Mouse (Mus musculus): Measurements from ENCODE around the gene Plekha5. TPM values are rescaled to one million over a fixed set of nuclear protein-coding genes. Genes with fewer than 3 reads are reported as not detected.

The Plekha5 gene
- polyA plus RNA-seq, 1 experiment from 2014 or later, result 28.6 TPM

- ATAC-seq (replicated peaks; ENCODE audit: low FRiP score) (no peak), DNase-seq (ENCODE audit: low spot score) (no peak)
- Histone ChIP-seq H3K4me1 (replicated peaks; ENCODE audit: control insufficient read depth, insufficient read depth, low read length) (no peaks in the 10 kb centered on the region), H3K36me3 (ENCODE audit: control insufficient read depth, insufficient read depth, low read length) (peaks cover 4% of the 10 kb centered on the region; the same call in 1 of the 2 replicates), H3K9me3 (ENCODE audit: control insufficient read depth, low read length) (no peaks in the 10 kb centered on the region), H3K4me2 (no peak overlapping the region), H3K27ac (ENCODE audit: low read depth, low read length) (no peak overlapping the region), H3K4me3 (ENCODE audit: low read depth, low read length) (no peak overlapping the region), H3K9ac (ENCODE audit: low read depth, low read length) (no peak overlapping the region), H3K27me3 (replicated peaks; ENCODE audit: control insufficient read depth, insufficient read depth, low read length) (no peaks in the 10 kb centered on the region)
- 95% methylated on average over 3 of the region's 3 CpGs for WGBS
Measured at GRCm38 (mm10) chr6:140541919-140542318, 118.1 kb downstream of the Plekha5 start.

GRCm38 (mm10) chr6:140543005-140543794 is 119.3 kb downstream of the Plekha5 start:
- WGBS, result 83% methylated on average over 11 of the region's 11 CpGs
- ATAC-seq (replicated peaks; ENCODE audit: low FRiP score) (no peak), DNase-seq (ENCODE audit: low spot score) (no peak)
- H3K9ac ChIP-seq (ENCODE audit: low read depth, low read length), result no peak overlapping the region
- H3K27ac ChIP-seq (ENCODE audit: low read depth, low read length), result no peak overlapping the region
- H3K4me2 ChIP-seq, result no peak overlapping the region
- peaks cover 4% of the 10 kb centered on the region; the same call in 1 of the 2 replicates for H3K36me3 ChIP-seq (ENCODE audit: control insufficient read depth, insufficient read depth, low read length)
- H3K4me3 ChIP-seq (ENCODE audit: low read depth, low read length), result no peak overlapping the region
- no peaks in the 10 kb centered on the region for H3K9me3 ChIP-seq (ENCODE audit: control insufficient read depth, low read length)
- peaks cover 6% of the 10 kb centered on the region for H3K4me1 ChIP-seq (replicated peaks; ENCODE audit: control insufficient read depth, insufficient read depth, low read length)
- H3K27me3 ChIP-seq (replicated peaks; ENCODE audit: control insufficient read depth, insufficient read depth, low read length), result no peaks in the 10 kb centered on the region

GRCm38 (mm10) chr6:140546095-140546494 is 122.2 kb downstream of the Plekha5 start:
- Histone ChIP-seq H3K9ac (ENCODE audit: low read depth, low read length) (no peak overlapping the region), H3K27ac (ENCODE audit: low read depth, low read length) (peak overlapping the region; percentile 10; the same call in 1 of the 2 replicates), H3K4me1 (replicated peaks; ENCODE audit: control insufficient read depth, insufficient read depth, low read length) (peaks cover 6% of the 10 kb centered on the region), H3K36me3 (ENCODE audit: control insufficient read depth, insufficient read depth, low read length) (peaks cover 6% of the 10 kb centered on the region; the same call in 1 of the 2 replicates), H3K27me3 (replicated peaks; ENCODE audit: control insufficient read depth, insufficient read depth, low read length) (no peaks in the 10 kb centered on the region), H3K9me3 (ENCODE audit: control insufficient read depth, low read length) (no peaks in the 10 kb centered on the region), H3K4me3 (ENCODE audit: low read depth, low read length) (no peak overlapping the region), H3K4me2 (no peak overlapping the region)
- ATAC-seq (replicated peaks; ENCODE audit: low FRiP score), result no peak
- WGBS, result 82% methylated on average over 8 of the region's 8 CpGs
- DNase-seq (ENCODE audit: low spot score), result no peak

GRCm38 (mm10) chr6:140546648-140547201 is 122.9 kb downstream of the Plekha5 start:
- Histone ChIP-seq H3K9ac (ENCODE audit: low read depth, low read length) (no peak overlapping the region), H3K4me3 (ENCODE audit: low read depth, low read length) (no peak overlapping the region), H3K27ac (ENCODE audit: low read depth, low read length) (peak overlapping the region; percentile 10; the same call in 1 of the 2 replicates), H3K4me1 (replicated peaks; ENCODE audit: control insufficient read depth, insufficient read depth, low read length) (peaks cover 6% of the 10 kb centered on the region), H3K4me2 (no peak overlapping the region), H3K27me3 (replicated peaks; ENCODE audit: control insufficient read depth, insufficient read depth, low read length) (no peaks in the 10 kb centered on the region), H3K36me3 (ENCODE audit: control insufficient read depth, insufficient read depth, low read length) (peaks cover 6% of the 10 kb centered on the region; the same call in 1 of the 2 replicates), H3K9me3 (ENCODE audit: control insufficient read depth, low read length) (no peaks in the 10 kb centered on the region)
- WGBS, result 59% methylated on average over 12 of the region's 12 CpGs
- no peak for DNase-seq (ENCODE audit: low spot score)
- ATAC-seq (replicated peaks; ENCODE audit: low FRiP score), result no peak

- H3K4me2 ChIP-seq, result no peak overlapping the region
Measured at GRCm38 (mm10) chr6:140547203-140547944, 123.5 kb downstream of the Plekha5 start.

GRCm38 (mm10) chr6:140548082-140548769 is 124.4 kb downstream of the Plekha5 start:
- Histone ChIP-seq H3K27me3 (replicated peaks; ENCODE audit: control insufficient read depth, insufficient read depth, low read length) (no peaks in the 10 kb centered on the region), H3K27ac (ENCODE audit: low read depth, low read length) (no peak overlapping the region), H3K9ac (ENCODE audit: low read depth, low read length) (no peak overlapping the region), H3K4me3 (ENCODE audit: low read depth, low read length) (no peak overlapping the region), H3K36me3 (ENCODE audit: control insufficient read depth, insufficient read depth, low read length) (peaks cover 6% of the 10 kb centered on the region; the same call in 1 of the 2 replicates), H3K4me1 (replicated peaks; ENCODE audit: control insufficient read depth, insufficient read depth, low read length) (peaks cover 6% of the 10 kb centered on the region), H3K9me3 (ENCODE audit: control insufficient read depth, low read length) (no peaks in the 10 kb centered on the region), H3K4me2 (no peak overlapping the region)
- 60% methylated on average over 5 of the region's 5 CpGs for WGBS
- DNase-seq (ENCODE audit: low spot score), result no peak
- peak; percentile 57 for ATAC-seq (replicated peaks; ENCODE audit: low FRiP score)

More at GRCm38 (mm10) chr6:140547203-140547944, 123.5 kb downstream of the Plekha5 start:
- peaks cover 6% of the 10 kb centered on the region; the same call in 1 of the 2 replicates for H3K36me3 ChIP-seq (ENCODE audit: control insufficient read depth, insufficient read depth, low read length)
- H3K27me3 ChIP-seq (replicated peaks; ENCODE audit: control insufficient read depth, insufficient read depth, low read length), result no peaks in the 10 kb centered on the region
- DNase-seq (ENCODE audit: low spot score) (no peak), ATAC-seq (replicated peaks; ENCODE audit: low FRiP score) (no peak)
- H3K9ac ChIP-seq (ENCODE audit: low read depth, low read length), result no peak overlapping the region
- H3K9me3 ChIP-seq (ENCODE audit: control insufficient read depth, low read length), result no peaks in the 10 kb centered on the region
- H3K4me3 ChIP-seq (ENCODE audit: low read depth, low read length), result no peak overlapping the region
- 79% methylated on average over 11 of the region's 11 CpGs for WGBS
- H3K4me1 ChIP-seq (replicated peaks; ENCODE audit: control insufficient read depth, insufficient read depth, low read length), result peaks cover 6% of the 10 kb centered on the region
- no peak overlapping the region for H3K27ac ChIP-seq (ENCODE audit: low read depth, low read length)

GRCm38 (mm10) chr6:140550741-140551140 is 126.9 kb downstream of the Plekha5 start:
- no peak overlapping the region for H3K4me3 ChIP-seq (ENCODE audit: low read depth, low read length)
- H3K9ac ChIP-seq (ENCODE audit: low read depth, low read length), result no peak overlapping the region
- H3K4me1 ChIP-seq (replicated peaks; ENCODE audit: control insufficient read depth, insufficient read depth, low read length), result peaks cover 6% of the 10 kb centered on the region
- WGBS, result 92% methylated on average over 13 of the region's 13 CpGs
- no peaks in the 10 kb centered on the region for H3K9me3 ChIP-seq (ENCODE audit: control insufficient read depth, low read length)
- no peak overlapping the region for H3K4me2 ChIP-seq
- DNase-seq (ENCODE audit: low spot score) (no peak), ATAC-seq (replicated peaks; ENCODE audit: low FRiP score) (no peak)
- no peak overlapping the region for H3K27ac ChIP-seq (ENCODE audit: low read depth, low read length)
- H3K36me3 ChIP-seq (ENCODE audit: control insufficient read depth, insufficient read depth, low read length), result peaks cover 5% of the 10 kb centered on the region; the same call in 1 of the 2 replicates
- no peaks in the 10 kb centered on the region for H3K27me3 ChIP-seq (replicated peaks; ENCODE audit: control insufficient read depth, insufficient read depth, low read length)

- no peak overlapping the region for H3K4me3 ChIP-seq (ENCODE audit: low read depth, low read length)
- H3K4me1 ChIP-seq (replicated peaks; ENCODE audit: control insufficient read depth, insufficient read depth, low read length), result no peaks in the 10 kb centered on the region
- DNase-seq (ENCODE audit: low spot score) (no peak), ATAC-seq (replicated peaks; ENCODE audit: low FRiP score) (no peak)
- peaks cover 5% of the 10 kb centered on the region for H3K36me3 ChIP-seq (ENCODE audit: control insufficient read depth, insufficient read depth, low read length)
- 75% methylated on average over 4 of the region's 4 CpGs for WGBS
- no peak overlapping the region for H3K4me2 ChIP-seq
- no peak overlapping the region for H3K9ac ChIP-seq (ENCODE audit: low read depth, low read length)
- H3K27ac ChIP-seq (ENCODE audit: low read depth, low read length), result no peak overlapping the region
- no peaks in the 10 kb centered on the region for H3K9me3 ChIP-seq (ENCODE audit: control insufficient read depth, low read length)
- H3K27me3 ChIP-seq (replicated peaks; ENCODE audit: control insufficient read depth, insufficient read depth, low read length), result no peaks in the 10 kb centered on the region
Measured at GRCm38 (mm10) chr6:140554261-140554660, 130.4 kb downstream of the Plekha5 start.

All from liver, embryonic 11.5 days (tissue).